Mouse (Mus musculus) embryonic facial prominence, embryonic 14.5 days (tissue): ENCODE results near the gene Ecd. TPM values are rescaled to one million over a fixed set of nuclear protein-coding genes. Genes with fewer than 3 reads are reported as not detected.

ENCODE experiments used
- ATAC-seq: fragments of 200-750 bp; cut with Nextera tagmentation; 2 replicates; pipeline ENCODE4 v1.8.0; 2017; ENCODE audit warnings: low read depth, moderate number of reproducible peaks, moderate TSS enrichment
- DNase-seq: peaks from one replicate; pipeline ENCODE4 v3.0.0-alpha.2; 2015; ENCODE audit warnings: low spot score
- H3K27ac ChIP-seq: fragments of 300-500 bp; sonication (generic); replicated peaks from 2 replicates; pipeline ENCODE4 v1.5.1; 2014; ENCODE audit warnings: low read depth, mild to moderate bottlenecking, low read length, moderate library complexity
- H3K27me3 ChIP-seq: fragments of 300-500 bp; sonication (generic); replicated peaks from 2 replicates; pipeline ENCODE4 v1.6.1; 2014; ENCODE audit warnings: low read length; ENCODE audit not compliant: control insufficient read depth, insufficient read depth
- H3K36me3 ChIP-seq: fragments of 300-500 bp; sonication (generic); 2 replicates; pipeline ENCODE4 v1.6.1; 2014; ENCODE audit warnings: low read length, mixed read lengths; ENCODE audit not compliant: control insufficient read depth, insufficient read depth
- H3K4me1 ChIP-seq: fragments of 300-500 bp; sonication (generic); 2 replicates; pipeline ENCODE4 v1.6.1; 2014; ENCODE audit warnings: antibody characterized with exemption, low read length; ENCODE audit not compliant: control insufficient read depth, insufficient read depth
- H3K4me2 ChIP-seq: fragments of 300-500 bp; sonication (generic); 2 replicates; pipeline ENCODE4 v1.6.1; 2014; ENCODE audit warnings: low read depth, mild to moderate bottlenecking, low read length, moderate library complexity, mixed read lengths
- H3K4me3 ChIP-seq: fragments of 300-500 bp; sonication (generic); 2 replicates; pipeline ENCODE4 v1.5.1; 2014; ENCODE audit warnings: low read depth, mild to moderate bottlenecking, low read length
- H3K9ac ChIP-seq: fragments of 300-500 bp; sonication (generic); 2 replicates; pipeline ENCODE4 v1.6.1; 2014; ENCODE audit warnings: low read depth, mild to moderate bottlenecking, low read length, moderate library complexity, mixed read lengths
- H3K9me3 ChIP-seq: fragments of 300-500 bp; sonication (generic); 2 replicates; pipeline ENCODE4 v1.6.1; 2016; ENCODE audit warnings: low read length; ENCODE audit not compliant: control insufficient read depth
- WGBS: fragments of 180-500 bp; shearing (Covaris S2); extraction: QIAGEN DNeasy Blood & Tissue Kit; methylation state at CpG from one replicate; pipeline ENCODE4 v1.1.7; 2014; 5-methylcytosine and 5-hydroxymethylcytosine counted together
- polyA plus RNA-seq: library from polyadenylated mRNA; unstranded; fragments of >200 nt; fragmentation: Nextera tagmentation; extraction: Ambion mirVana; gene quantifications from 2 replicates; pipeline ENCODE4 v1.2.1, GENCODE M21; 2014

The Ecd gene
- polyA plus RNA-seq, 1 experiment from 2014 or later = 46.9 TPM

- Histone ChIP-seq H3K4me3 (no peak overlapping the region), H3K4me1 (no peaks in the 10 kb centered on the region), H3K4me2 (no peak overlapping the region), H3K27me3 (no peaks in the 10 kb centered on the region), H3K9me3 (no peaks in the 10 kb centered on the region), H3K27ac (no peak overlapping the region), H3K36me3 (peaks cover 63% of the 10 kb centered on the region), H3K9ac (no peak overlapping the region)
- 85% methylated on average over 5 of the region's 5 CpGs for WGBS
- ATAC-seq = no peak
- DNase-seq = no peak
Observed at GRCm38 (mm10) chr14:20379087-20379640, 31.2 kb upstream of the Ecd start.

DNA sequence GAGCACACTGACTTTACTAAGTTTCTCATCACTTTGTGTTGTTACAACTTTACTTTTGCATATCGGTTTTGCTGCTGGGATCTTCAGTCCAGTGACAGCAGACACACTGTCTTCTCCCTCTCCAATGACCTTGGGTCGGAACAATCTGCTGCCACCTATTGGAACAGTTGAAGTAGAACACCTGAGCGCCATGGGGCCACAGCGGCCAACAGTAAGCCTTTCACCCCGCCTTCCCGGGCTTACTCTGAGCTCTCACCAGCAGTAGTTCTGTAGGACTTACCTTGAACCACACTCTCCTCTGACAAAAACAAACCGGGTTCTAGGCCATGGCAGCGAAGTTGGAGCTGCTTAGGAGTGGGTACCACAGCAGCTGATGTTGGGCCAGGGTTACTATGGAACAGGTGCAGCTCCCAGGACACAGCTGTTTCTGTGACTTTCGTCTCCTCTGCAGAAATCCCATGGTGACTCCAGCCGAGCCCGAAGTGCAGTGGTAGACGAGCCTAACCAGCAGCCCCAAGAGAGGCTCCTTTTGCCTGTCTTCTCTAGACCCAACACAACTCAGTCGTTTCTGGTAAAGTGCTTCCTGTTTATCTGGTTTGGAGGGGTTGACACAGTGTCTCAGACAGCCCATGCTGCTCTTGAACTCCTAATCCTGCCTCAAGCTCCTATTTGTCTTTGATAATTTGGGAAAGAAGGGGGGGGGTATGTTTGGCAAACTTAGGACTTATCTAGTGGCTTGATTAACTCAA is 30.6 kb upstream of the Ecd start:
- H3K27me3 ChIP-seq = no peaks in the 10 kb centered on the region
- H3K9me3 ChIP-seq = no peaks in the 10 kb centered on the region
- DNase-seq = peak; percentile 44
- H3K4me3 ChIP-seq = no peak overlapping the region
- ATAC-seq = peak; percentile 81
- no peaks in the 10 kb centered on the region for H3K4me1 ChIP-seq
- WGBS = 36% methylated on average over 13 of the region's 13 CpGs
- H3K27ac ChIP-seq = no peak overlapping the region
- peaks cover 63% of the 10 kb centered on the region for H3K36me3 ChIP-seq
- H3K9ac ChIP-seq = no peak overlapping the region
- H3K4me2 ChIP-seq = no peak overlapping the region

GRCm38 (mm10) chr14:20377112-20377521 is 29.2 kb upstream of the Ecd start:
- DNase-seq (no peak), ATAC-seq (no peak)
- Histone ChIP-seq H3K4me2 (no peak overlapping the region), H3K4me3 (no peak overlapping the region), H3K36me3 (peaks cover 63% of the 10 kb centered on the region), H3K4me1 (no peaks in the 10 kb centered on the region), H3K27ac (no peak overlapping the region), H3K9me3 (no peaks in the 10 kb centered on the region), H3K9ac (no peak overlapping the region), H3K27me3 (no peaks in the 10 kb centered on the region)
- WGBS = 72% methylated on average over 4 of the region's 4 CpGs

DNA sequence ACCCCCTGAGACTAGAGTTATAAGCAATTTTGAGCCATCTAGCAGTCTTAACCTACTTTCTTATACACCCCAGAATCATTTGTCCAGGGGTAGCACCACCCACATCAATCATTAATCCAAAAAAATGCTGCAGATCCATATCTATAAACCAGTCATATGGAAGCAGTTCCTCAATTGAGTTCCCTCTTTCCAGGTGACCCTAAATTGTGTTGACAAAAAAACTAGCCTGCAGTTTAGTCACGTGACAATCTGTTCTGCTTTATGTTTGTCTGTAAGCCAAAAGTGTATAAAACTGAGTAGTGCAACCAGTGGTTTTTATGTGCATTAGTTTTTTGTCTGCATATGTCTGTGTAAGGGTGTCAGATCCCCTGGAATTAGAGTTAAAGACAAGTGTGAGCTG is 23.9 kb upstream of the Ecd start:
- Histone ChIP-seq H3K27me3 (no peaks in the 10 kb centered on the region), H3K27ac (no peak overlapping the region), H3K36me3 (peaks cover 84% of the 10 kb centered on the region), H3K4me3 (no peak overlapping the region), H3K4me2 (no peak overlapping the region), H3K4me1 (no peaks in the 10 kb centered on the region), H3K9ac (no peak overlapping the region), H3K9me3 (no peaks in the 10 kb centered on the region)
- ATAC-seq (no peak), DNase-seq (no peak)
- 84% methylated on average over 1 of the region's 1 CpGs for WGBS

DNA sequence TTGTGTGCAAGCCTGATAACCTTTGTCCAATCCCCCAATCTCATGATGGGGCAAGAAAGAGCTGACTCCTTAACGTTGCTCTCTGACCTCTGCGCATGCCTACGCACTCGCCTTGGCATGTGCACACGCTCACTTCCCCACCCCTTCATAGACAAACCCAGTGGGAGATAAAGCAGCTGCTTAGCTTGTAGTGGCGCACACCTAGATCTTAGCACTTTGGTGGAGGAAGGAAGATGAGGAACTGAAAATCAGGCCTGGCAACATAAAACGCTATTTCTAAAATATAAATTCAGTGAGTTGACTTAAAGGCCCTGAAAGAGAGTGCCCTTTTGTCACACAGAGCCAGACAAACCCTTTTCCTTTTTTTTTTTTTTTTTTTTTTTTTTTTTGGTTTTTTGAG is 22.9 kb upstream of the Ecd start:
- Histone ChIP-seq H3K36me3 (peaks cover 84% of the 10 kb centered on the region), H3K4me1 (no peaks in the 10 kb centered on the region), H3K9me3 (no peaks in the 10 kb centered on the region), H3K4me3 (no peak overlapping the region), H3K9ac (no peak overlapping the region), H3K27me3 (no peaks in the 10 kb centered on the region), H3K4me2 (no peak overlapping the region), H3K27ac (no peak overlapping the region)
- ATAC-seq = no peak
- DNase-seq = no peak
- 86% methylated on average over 7 of the region's 7 CpGs for WGBS

GRCm38 (mm10) chr14:20368271-20368670 is 20.4 kb upstream of the Ecd start:
- H3K4me2 ChIP-seq = no peak overlapping the region
- H3K4me1 ChIP-seq = no peaks in the 10 kb centered on the region
- ATAC-seq (no peak), DNase-seq (no peak)
- H3K9me3 ChIP-seq = no peaks in the 10 kb centered on the region
- H3K36me3 ChIP-seq = peaks cover 83% of the 10 kb centered on the region
- H3K9ac ChIP-seq = no peak overlapping the region
- H3K4me3 ChIP-seq = no peak overlapping the region
- H3K27me3 ChIP-seq = no peaks in the 10 kb centered on the region
- H3K27ac ChIP-seq = no peak overlapping the region
- WGBS = 96% methylated on average over 3 of the region's 3 CpGs

GRCm38 (mm10) chr14:20363230-20363629 is 15.3 kb upstream of the Ecd start:
- no peak overlapping the region for H3K9ac ChIP-seq
- H3K27ac ChIP-seq = no peak overlapping the region
- ATAC-seq (no peak), DNase-seq (no peak)
- no peaks in the 10 kb centered on the region for H3K27me3 ChIP-seq
- H3K4me2 ChIP-seq = no peak overlapping the region
- H3K36me3 ChIP-seq = peaks cover 91% of the 10 kb centered on the region
- 99% methylated on average over 4 of the region's 4 CpGs for WGBS
- no peaks in the 10 kb centered on the region for H3K4me1 ChIP-seq
- no peaks in the 10 kb centered on the region for H3K9me3 ChIP-seq
- no peak overlapping the region for H3K4me3 ChIP-seq

DNA sequence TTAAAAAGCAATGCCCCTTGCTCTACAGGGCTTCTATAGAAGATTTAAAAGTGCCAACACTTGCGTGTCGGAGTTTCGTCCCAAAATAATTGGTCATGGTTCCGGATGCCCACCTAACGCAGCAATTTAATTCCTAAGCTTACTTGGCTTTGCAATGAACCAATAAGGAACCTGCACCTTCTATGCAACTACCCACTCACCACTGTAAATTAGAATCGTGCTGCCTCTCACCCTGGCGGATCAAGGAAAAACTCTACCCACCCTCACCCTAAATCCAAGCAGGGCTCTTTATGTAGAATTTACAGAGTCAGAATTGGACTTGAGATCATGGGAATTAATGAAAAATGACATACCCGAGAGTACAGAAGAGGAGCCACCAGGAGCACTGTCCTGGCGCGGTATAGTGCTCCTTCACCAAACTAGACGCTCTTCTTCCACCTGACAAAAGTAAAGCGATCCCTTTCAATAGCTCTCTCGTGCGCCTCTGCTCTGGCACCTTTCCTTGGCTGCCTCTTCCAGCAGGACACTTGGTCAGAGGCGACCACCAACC is 405 bp downstream of the Ecd start:
- H3K9me3 ChIP-seq = no peaks in the 10 kb centered on the region
- peaks cover 10% of the 10 kb centered on the region for H3K4me1 ChIP-seq
- DNase-seq (peak; percentile 2), ATAC-seq (peak; percentile 19; the same call in 1 of the 2 replicates)
- H3K36me3 ChIP-seq = peaks cover 46% of the 10 kb centered on the region
- 4% methylated on average over 14 of the region's 15 CpGs for WGBS
- peak overlapping the region; percentile 95 for H3K9ac ChIP-seq
- no peaks in the 10 kb centered on the region for H3K27me3 ChIP-seq
- H3K27ac ChIP-seq = peak overlapping the region; percentile 76
- peak overlapping the region; percentile 69 for H3K4me3 ChIP-seq
- peak overlapping the region; percentile 68 for H3K4me2 ChIP-seq

DNA sequence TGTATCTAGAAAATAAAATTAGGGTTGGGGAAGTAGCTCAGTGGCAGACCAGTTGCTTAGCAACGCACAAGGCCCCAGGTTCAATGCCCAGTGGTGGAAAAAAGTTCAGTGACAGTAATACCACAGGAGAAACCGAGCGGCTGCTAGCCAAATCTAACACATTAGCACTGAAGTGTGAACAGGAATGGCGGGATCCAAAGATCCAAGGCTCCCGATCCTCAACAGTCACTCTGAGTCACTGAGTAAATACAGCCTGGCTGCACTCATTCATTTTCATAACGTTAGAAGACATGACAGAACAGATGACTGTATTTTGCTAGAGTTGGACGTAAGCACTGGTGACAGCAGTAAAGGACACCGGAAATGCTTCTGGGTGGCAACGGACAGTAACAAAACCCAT is 2.0 kb downstream of the Ecd start:
- Histone ChIP-seq H3K27ac (no peak overlapping the region), H3K4me3 (no peak overlapping the region), H3K27me3 (no peaks in the 10 kb centered on the region), H3K36me3 (peaks cover 46% of the 10 kb centered on the region), H3K9me3 (no peaks in the 10 kb centered on the region), H3K4me2 (no peak overlapping the region), H3K9ac (no peak overlapping the region), H3K4me1 (peaks cover 10% of the 10 kb centered on the region)
- 93% methylated on average over 9 of the region's 9 CpGs for WGBS
- no peak for ATAC-seq
- DNase-seq = no peak
